Mouse (Mus musculus): Measurements from ENCODE around the gene Wdr27. TPM values are rescaled to one million over a fixed set of nuclear protein-coding genes. Genes with fewer than 3 reads are reported as not detected.
"Not testable (repeated sequence)": the region's sequence is repeated elsewhere in the genome, so short reads cannot be mapped to it uniquely, and the experiment has no call there.

The Wdr27 gene
- polyA plus RNA-seq, 1 experiment from 2014 or later = 0.98 TPM

DNA sequence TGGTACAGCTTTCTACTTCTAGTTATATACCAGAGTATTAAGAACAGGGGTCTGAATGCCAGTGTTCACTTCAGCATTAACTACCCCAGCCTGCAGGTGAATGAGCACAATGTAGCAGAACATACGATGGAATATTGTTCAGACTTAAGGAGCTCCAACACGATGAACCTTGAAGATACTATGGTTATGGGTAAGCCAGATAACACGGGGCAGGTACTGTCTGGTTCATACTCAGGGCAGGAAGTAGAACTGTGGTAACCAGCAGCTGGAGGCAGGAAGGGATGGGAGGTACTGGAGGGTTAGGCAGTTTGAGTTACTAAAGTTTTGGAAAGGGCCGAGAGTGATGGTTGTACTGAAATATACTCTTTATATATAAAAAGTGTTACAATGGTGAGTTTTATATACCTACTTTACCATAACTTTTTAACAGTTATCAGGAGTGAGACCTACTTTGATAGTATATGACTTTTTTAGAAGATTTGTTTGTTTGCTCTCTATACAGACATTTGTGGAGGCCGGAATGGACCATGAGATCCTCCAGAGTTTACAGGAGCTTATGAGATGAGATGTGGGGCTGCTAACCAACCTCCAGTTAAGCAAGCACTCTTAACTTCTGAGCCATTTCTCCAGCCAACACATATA is 15.8 kb upstream of the Wdr27 start:
- ATAC-seq (ENCODE audit: insufficient read depth) = no peak
- WGBS (ENCODE audit: insufficient replicate concordance) = 32% methylated on average over 5 of the region's 5 CpGs
- no peaks in the 10 kb centered on the region for H3K27me3 ChIP-seq
- H3K9ac ChIP-seq = 0 out of 2 replicates have a peak overlapping the region, but pooled peaks have one; percentile 23
- peak overlapping the region; percentile 78 for H3K4me2 ChIP-seq
- no peaks in the 10 kb centered on the region for H3K9me3 ChIP-seq (replicated peaks)
- H3K4me1 ChIP-seq (replicated peaks) = peaks cover 29% of the 10 kb centered on the region
- peaks cover 32% of the 10 kb centered on the region for H3K36me3 ChIP-seq (replicated peaks)
- H3K4me3 ChIP-seq (replicated peaks) = peak overlapping the region; percentile 80
- peak overlapping the region; percentile 45; the same call in 1 of the 2 replicates for H3K27ac ChIP-seq (replicated peaks)

DNA sequence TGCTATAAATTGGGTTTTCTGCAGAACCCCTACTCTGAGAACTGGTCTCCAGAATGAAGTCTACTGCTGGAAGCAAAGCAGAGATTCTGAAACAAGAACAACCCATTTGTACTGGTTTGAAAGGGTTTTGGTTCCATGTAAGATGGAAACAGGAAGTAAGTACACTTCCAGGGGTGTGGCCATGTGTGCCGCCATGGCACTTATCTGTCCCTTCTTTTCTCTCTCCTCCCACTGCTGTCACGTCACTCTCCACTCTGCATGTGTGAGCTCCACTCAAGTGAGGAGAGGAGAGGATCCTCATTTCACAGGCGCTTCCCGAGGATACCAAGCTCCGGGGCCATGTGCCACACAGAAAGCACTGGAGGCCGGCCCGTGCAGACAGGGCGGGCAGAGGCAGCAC is 10.5 kb upstream of the Wdr27 start:
- Histone ChIP-seq H3K4me3 (replicated peaks) (no peak overlapping the region), H3K4me2 (no peak overlapping the region), H3K4me1 (replicated peaks) (peaks cover 20% of the 10 kb centered on the region), H3K9ac (no peak overlapping the region), H3K36me3 (replicated peaks) (peaks cover 77% of the 10 kb centered on the region), H3K27ac (replicated peaks) (0 out of 2 replicates have a peak overlapping the region, but pooled peaks have one; percentile 21), H3K27me3 (no peaks in the 10 kb centered on the region), H3K9me3 (replicated peaks) (no peaks in the 10 kb centered on the region)
- WGBS (ENCODE audit: insufficient replicate concordance) = 66% methylated on average over 8 of the region's 8 CpGs
- peak; percentile 58; the same call in 1 of the 2 replicates for ATAC-seq (ENCODE audit: insufficient read depth)

DNA sequence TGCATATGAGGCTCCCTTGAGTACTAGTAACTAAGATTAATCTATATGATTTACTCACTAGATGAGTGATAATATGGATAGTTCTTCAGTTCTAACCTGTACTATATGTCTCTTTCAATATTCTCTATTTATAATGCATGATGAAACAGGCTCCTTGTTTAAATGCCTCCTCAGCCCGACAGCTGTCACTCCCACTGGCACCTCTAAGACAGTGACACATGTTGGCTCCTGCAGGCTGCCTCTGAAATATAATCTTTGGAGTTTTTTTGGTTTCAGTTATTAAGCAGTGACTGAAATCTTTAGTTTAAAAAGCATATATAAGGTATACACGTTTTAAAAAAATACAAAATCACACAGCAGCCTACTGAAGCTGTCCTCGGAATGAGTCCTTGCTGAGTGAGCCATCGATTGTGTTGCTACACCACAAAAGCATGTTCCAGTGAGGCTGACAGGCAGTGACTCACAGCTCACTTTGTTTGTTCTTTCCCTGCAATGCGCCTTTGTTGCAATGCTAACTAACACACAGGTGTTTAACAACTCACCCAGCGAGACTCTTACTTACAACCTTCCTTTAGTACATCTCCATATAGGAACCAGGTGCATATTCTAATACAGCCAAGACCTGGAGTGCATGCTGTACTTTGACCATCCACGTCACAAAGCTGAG is 6.3 kb upstream of the Wdr27 start:
- WGBS (ENCODE audit: insufficient replicate concordance) = 75% methylated on average over 7 of the region's 7 CpGs
- H3K4me3 ChIP-seq (replicated peaks) = no peak overlapping the region
- no peaks in the 10 kb centered on the region for H3K9me3 ChIP-seq (replicated peaks)
- H3K4me2 ChIP-seq = no peak overlapping the region
- no peak overlapping the region for H3K9ac ChIP-seq
- no peak overlapping the region for H3K27ac ChIP-seq (replicated peaks)
- no peaks in the 10 kb centered on the region for H3K27me3 ChIP-seq
- peaks cover 81% of the 10 kb centered on the region for H3K36me3 ChIP-seq (replicated peaks)
- no peak for ATAC-seq (ENCODE audit: insufficient read depth)
- H3K4me1 ChIP-seq (replicated peaks) = peaks cover 20% of the 10 kb centered on the region

DNA sequence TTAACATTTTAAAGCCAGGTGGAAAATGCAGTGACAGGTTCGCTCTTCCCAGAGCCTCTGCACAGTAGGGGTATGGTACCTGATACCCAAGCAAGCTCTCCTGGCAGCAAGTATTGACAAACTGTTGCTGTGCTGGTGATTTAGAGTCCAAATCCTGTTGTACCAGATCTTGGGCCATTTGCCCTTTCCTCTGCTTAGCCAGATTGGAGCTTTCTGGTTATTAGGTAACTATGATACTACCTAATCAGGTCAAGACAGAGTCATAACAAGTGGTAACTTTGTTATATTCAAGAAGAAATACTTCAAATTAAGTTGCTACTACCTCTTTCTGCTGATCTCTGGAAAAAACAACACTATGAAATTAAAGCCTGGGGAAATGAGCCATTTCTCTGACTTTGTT is 1.6 kb upstream of the Wdr27 start:
- peaks cover 37% of the 10 kb centered on the region for H3K36me3 ChIP-seq (replicated peaks)
- peak overlapping the region; percentile 96 for H3K4me2 ChIP-seq
- H3K9ac ChIP-seq = no peak overlapping the region
- H3K4me3 ChIP-seq (replicated peaks) = peak overlapping the region; percentile 77; the same call in 1 of the 2 replicates
- 89% methylated on average over 1 of the region's 1 CpGs for WGBS (ENCODE audit: insufficient replicate concordance)
- peaks cover 27% of the 10 kb centered on the region for H3K4me1 ChIP-seq (replicated peaks)
- no peaks in the 10 kb centered on the region for H3K27me3 ChIP-seq
- H3K9me3 ChIP-seq (replicated peaks) = no peaks in the 10 kb centered on the region
- ATAC-seq (ENCODE audit: insufficient read depth) = no peak
- no peak overlapping the region for H3K27ac ChIP-seq (replicated peaks)

DNA sequence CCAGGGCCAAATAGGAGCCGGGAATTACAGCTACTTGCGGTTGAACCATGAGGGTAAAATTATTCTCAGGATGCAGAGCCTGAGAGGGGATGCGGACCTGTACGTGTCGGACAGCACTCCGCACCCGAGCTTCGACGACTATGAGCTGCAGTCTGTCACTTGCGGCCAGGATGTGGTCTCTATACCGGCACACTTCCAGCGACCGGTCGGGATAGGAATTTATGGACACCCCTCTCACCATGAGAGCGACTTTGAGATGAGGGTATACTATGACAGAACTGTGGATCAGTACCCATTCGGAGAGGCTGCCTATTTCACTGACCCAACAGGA is 736 bp upstream of the Wdr27 start:
- peaks cover 27% of the 10 kb centered on the region for H3K4me1 ChIP-seq (replicated peaks)
- H3K9ac ChIP-seq = peak overlapping the region; percentile 82
- peaks cover 30% of the 10 kb centered on the region for H3K36me3 ChIP-seq (replicated peaks)
- peak overlapping the region; percentile 77 for H3K4me3 ChIP-seq (replicated peaks)
- H3K27me3 ChIP-seq = no peaks in the 10 kb centered on the region
- 10% methylated on average over 16 of the region's 16 CpGs for WGBS (ENCODE audit: insufficient replicate concordance)
- ATAC-seq (ENCODE audit: insufficient read depth) = peak; percentile 1; the same call in 1 of the 2 replicates
- no peaks in the 10 kb centered on the region for H3K9me3 ChIP-seq (replicated peaks)
- H3K4me2 ChIP-seq = peak overlapping the region; percentile 96
- H3K27ac ChIP-seq (replicated peaks) = peak overlapping the region; percentile 81

DNA sequence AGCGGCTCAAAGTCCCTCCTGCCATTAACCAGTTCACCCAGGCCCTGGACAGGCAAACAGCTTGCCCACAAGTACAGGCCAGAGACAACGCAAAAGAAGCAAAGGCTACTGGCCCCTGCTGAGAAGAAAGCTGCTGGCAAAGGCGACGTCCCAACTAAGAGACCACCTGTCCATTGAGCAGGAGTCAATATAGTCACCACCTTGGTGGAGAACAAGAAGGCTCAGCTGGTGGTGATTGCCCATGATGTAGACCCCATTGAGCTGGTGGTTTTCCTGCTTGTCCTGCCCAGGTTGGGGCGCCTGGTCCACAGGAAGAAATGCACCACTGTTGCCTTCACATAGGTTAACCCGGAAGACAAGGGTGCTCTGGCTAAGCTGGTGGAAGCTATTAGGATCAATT is 777 bp downstream of the Wdr27 start:
- WGBS (ENCODE audit: insufficient replicate concordance) = 63% methylated on average over 6 of the region's 6 CpGs
- not testable (repeated sequence) for H3K27ac ChIP-seq (replicated peaks); H3K27me3 ChIP-seq; H3K9ac ChIP-seq; H3K9me3 ChIP-seq (replicated peaks); ATAC-seq (ENCODE audit: insufficient read depth)
- Histone ChIP-seq H3K36me3 (replicated peaks) (peaks cover 22% of the 10 kb centered on the region), H3K4me2 (peak overlapping the region; percentile 96), H3K4me1 (replicated peaks) (peaks cover 27% of the 10 kb centered on the region), H3K4me3 (replicated peaks) (peak overlapping the region; percentile 77)

DNA sequence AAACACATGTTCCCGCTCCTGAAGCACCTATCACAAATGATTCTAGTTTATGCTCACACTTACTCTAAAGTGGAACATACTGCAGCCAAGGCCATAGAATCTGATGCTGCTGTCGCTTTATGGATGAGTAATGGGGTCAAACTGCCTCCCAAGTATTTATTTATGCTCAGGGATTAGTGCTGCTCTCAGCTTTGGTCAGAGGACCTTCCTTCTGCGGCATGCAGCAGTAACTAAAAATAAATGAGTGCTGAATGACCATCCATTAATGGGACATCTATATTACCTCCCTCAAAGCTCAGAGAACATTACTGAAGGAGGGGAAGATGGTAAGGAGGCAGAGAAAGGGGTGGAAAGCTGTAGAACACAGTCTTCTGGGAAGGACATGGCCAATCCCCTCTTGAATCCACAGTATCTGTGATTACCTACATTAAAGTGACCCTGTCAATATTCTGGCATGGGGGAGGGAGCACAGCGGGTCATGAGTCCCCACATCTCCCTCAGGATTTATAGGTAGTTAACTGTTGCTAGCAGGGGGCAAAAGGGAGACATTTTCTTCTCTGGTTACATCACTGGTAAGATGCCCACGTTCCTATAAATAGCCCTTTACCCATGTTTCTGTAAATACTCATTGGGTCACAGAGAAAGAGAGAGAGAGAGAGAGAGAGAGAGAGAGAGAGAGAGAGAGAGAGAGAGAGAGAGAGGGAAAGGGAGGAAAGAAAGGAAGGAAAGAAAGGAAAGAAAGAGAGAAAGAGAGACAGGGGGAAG is 6.9 kb downstream of the Wdr27 start:
- Histone ChIP-seq H3K36me3 (replicated peaks) (no peaks in the 10 kb centered on the region), H3K27ac (replicated peaks) (no peak overlapping the region), H3K9me3 (replicated peaks) (no peaks in the 10 kb centered on the region), H3K27me3 (no peaks in the 10 kb centered on the region), H3K4me1 (replicated peaks) (no peaks in the 10 kb centered on the region), H3K4me3 (replicated peaks) (no peak overlapping the region), H3K9ac (no peak overlapping the region), H3K4me2 (no peak overlapping the region)
- WGBS (ENCODE audit: insufficient replicate concordance) = 58% methylated on average over 5 of the region's 5 CpGs
- ATAC-seq (ENCODE audit: insufficient read depth) = no peak

DNA sequence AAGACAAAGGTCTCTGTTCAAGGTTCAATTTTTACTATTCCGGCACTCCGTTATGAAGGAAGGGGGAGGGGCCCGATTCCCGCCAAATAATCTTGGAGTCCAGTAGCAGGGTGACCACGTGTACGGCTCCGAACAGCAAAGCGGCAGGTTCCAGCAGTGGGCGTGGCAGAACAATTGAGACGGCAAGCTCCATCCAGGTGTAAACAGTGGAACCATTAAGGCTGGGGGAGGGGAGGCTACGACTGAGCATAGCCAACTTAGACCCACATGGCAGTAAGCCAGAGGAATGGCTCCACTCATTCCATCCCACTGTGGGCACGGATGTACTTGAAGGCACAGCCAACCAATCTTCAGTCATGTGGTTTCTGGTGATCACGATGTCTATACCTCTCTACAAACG is 7.7 kb downstream of the Wdr27 start:
- not testable (repeated sequence) for H3K36me3 ChIP-seq (replicated peaks); H3K4me2 ChIP-seq; ATAC-seq (ENCODE audit: insufficient read depth); H3K9me3 ChIP-seq (replicated peaks); H3K9ac ChIP-seq; H3K27me3 ChIP-seq; H3K4me1 ChIP-seq (replicated peaks); H3K27ac ChIP-seq (replicated peaks); H3K4me3 ChIP-seq (replicated peaks)
- WGBS (ENCODE audit: insufficient replicate concordance) = 66% methylated on average over 14 of the region's 14 CpGs

DNA sequence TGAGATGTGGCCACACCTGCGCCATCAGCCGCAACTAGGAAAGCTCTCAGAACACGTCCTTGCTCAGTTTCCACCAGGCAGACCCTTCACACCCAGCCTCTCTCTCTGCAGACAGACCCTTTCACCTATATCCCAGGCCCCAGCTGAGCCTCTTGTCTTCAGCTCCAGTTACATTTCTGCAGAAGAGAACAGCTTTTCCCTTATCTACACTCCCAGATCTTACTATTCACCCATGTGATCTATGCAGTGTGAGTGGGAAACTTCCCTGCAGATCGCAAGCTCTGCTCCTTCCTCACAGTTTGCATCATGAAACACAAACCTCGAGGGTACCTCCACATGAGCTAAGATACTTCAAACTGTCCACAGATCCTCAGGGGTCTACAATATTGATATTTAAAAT is 11.5 kb downstream of the Wdr27 start:
- Histone ChIP-seq H3K27me3 (no peaks in the 10 kb centered on the region), H3K9me3 (replicated peaks) (no peaks in the 10 kb centered on the region), H3K4me3 (replicated peaks) (no peak overlapping the region), H3K27ac (replicated peaks) (no peak overlapping the region), H3K9ac (no peak overlapping the region), H3K4me2 (no peak overlapping the region), H3K36me3 (replicated peaks) (no peaks in the 10 kb centered on the region), H3K4me1 (replicated peaks) (no peaks in the 10 kb centered on the region)
- 48% methylated on average over 5 of the region's 5 CpGs for WGBS (ENCODE audit: insufficient replicate concordance)
- ATAC-seq (ENCODE audit: insufficient read depth) = no peak

DNA sequence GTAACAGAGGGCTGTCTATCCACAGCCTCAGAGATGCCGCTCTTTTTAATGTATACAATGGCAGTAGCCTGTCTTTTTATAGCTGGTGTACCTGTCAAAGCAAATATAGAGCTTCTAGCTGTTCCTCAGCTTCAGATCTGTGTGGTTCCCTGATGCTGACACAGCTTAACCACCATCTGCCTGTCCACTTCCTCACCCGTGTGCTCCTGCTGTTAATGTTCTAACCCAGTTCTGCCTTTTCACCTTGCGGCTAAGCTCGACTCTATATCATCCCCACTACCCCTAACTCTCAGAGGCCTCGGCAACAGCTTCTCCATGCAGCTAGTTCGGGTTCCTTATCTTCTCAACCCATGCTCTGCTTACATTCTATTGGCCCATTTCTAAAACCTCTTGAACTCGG is 12.3 kb downstream of the Wdr27 start:
- no peaks in the 10 kb centered on the region for H3K4me1 ChIP-seq (replicated peaks)
- ATAC-seq (ENCODE audit: insufficient read depth) = no peak
- H3K36me3 ChIP-seq (replicated peaks) = no peaks in the 10 kb centered on the region
- no peak overlapping the region for H3K9ac ChIP-seq
- H3K27ac ChIP-seq (replicated peaks) = no peak overlapping the region
- H3K9me3 ChIP-seq (replicated peaks) = no peaks in the 10 kb centered on the region
- 29% methylated on average over 7 of the region's 7 CpGs for WGBS (ENCODE audit: insufficient replicate concordance)
- H3K4me3 ChIP-seq (replicated peaks) = no peak overlapping the region
- no peaks in the 10 kb centered on the region for H3K27me3 ChIP-seq
- no peak overlapping the region for H3K4me2 ChIP-seq

DNA sequence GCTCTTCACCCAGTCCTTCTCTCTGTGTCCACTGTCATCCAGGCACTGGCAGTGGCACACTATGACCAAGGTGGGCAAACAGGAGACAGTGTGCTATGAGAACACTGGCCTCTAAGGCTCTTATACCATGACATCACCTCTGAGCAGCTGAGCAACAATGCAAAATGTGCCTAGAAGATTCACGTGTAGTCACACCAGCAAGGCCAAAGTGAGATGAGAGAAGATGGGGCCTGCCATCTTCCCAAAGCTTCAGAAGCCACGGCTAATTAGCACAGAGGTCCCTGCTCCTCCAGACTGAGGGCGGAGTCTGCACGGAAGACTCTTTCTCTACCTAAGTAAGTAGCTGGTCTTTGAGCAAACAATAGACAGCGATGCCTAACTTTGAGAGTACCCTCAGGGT is 14.3 kb downstream of the Wdr27 start:
- ATAC-seq (ENCODE audit: insufficient read depth) = no peak
- Histone ChIP-seq H3K27me3 (no peaks in the 10 kb centered on the region), H3K4me3 (replicated peaks) (no peak overlapping the region), H3K9ac (no peak overlapping the region), H3K4me2 (no peak overlapping the region), H3K4me1 (replicated peaks) (no peaks in the 10 kb centered on the region), H3K9me3 (replicated peaks) (no peaks in the 10 kb centered on the region), H3K27ac (replicated peaks) (no peak overlapping the region), H3K36me3 (replicated peaks) (no peaks in the 10 kb centered on the region)
- 67% methylated on average over 5 of the region's 5 CpGs for WGBS (ENCODE audit: insufficient replicate concordance)

Measured in liver, embryonic 15.5 days (tissue).